Mouse (Mus musculus) kidney, adult 11 months (tissue): ENCODE measurements around the gene Acox1.
A peak's percentile ranks its signal among the peaks of the same experiment; 100 is the strongest.

Source experiments
- DNase-seq: peaks from one replicate; pipeline ENCODE4 v3.0.0; 2022

Acox1 gene

DNA sequence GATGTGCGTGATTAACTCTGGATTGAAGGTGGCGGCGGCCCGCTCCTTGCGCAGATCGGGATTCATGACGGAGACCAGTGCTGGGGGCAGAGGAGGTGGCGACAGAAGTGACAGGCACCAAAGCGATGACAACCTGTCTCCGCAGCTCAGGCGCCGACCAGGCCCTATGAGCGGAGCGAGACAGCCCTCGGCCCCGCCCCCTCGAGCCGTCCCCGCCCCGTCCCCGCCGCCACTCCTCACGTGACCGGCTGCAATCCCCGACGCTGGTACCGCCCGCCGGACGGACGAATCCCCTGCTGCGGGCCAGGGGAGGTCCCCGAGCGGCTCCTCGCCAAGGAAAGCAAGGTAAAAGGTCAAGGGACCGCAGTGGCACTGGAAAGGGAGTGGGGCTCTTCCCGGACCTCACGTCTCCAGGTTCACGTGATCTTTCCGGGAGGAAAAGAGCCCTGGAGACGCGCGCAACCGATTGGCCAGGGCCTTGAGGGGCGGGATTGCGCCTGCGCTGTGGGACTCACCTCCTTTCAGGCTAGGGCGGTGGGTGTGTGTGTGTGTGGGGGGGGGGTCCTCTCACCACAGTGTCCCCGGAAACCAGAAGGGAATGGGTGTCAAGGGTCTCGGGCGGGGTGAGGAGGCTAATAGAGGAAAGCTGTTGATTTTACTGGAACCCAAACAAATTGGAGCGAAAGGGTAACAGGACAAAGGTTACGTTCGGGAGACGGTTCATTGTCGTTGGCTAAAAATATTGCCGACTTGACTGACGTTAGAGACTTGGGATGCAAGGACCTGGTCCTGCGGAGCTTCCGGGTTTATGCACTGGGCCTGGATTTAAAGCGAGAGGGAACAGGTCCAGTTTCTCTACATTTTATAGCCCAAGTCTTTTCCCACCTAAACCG, at the start of gene Acox1, which contains the start of gene Ten1:
Gene Acox1 (minus strand): TSS at position 407 of the 893 bp plus-strand sequence.
Gene Ten1 (plus strand): TSS at position 217 of the 893 bp plus-strand sequence.
- peak; percentile 99 for DNase-seq

- DNase-seq: peak; percentile 63
Observed at GRCm38 (mm10) chr11:116247502-116248222, 48.8 kb upstream of the Acox1 start.

- DNase-seq: peak; percentile 78
Observed at GRCm38 (mm10) chr11:116245616-116246015, 46.8 kb upstream of the Acox1 start.

DNA sequence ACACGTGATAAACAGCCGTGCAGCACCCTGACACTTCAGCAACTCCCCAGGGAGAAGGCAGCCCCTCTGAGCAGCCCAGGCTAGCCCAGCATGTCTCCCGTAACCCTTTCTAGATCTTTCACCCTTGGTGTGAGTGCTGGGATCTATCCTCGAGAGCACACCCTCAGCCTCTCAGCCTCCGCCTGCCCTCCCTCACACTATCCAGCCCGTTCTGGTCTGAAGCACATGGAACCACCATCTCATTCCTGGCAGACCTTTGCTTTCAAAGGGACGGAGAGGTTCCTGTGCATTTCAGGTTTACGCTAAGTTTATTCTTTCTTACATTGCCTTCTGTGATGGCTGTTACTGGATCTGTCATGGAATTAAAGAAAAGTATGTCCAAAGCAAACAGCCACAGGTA, 45.7 kb upstream of the Acox1 start:
- DNase-seq: no peak

GRCm38 (mm10) chr11:116241744-116242235, 42.9 kb upstream of the Acox1 start:
- DNase-seq: peak; percentile 54

DNA sequence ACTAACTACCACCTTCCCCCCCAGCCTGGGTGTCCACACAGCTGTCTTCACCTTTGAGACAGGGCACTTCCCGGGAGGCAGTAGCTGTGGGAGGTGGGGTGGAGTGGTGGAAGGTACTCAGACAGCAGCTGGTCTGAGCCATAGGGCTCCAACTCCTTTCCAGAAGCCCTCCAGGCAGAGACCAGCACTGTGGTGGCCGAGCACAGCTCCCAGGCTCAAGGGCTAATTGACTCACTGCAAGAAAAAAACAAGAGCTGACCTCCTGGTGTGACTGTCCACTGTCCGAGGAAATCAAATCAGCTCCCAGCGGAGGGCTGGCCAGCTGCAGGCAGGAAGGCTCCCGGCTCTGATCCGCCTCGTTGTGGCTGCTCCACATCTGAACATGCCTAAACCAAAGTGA, 41.0 kb upstream of the Acox1 start:
- DNase-seq: no peak

GRCm38 (mm10) chr11:116237742-116238395, 39.0 kb upstream of the Acox1 start, which contains the start of gene Evpl:
Gene Evpl (minus strand): TSS chr11:116238077.
- DNase-seq: peak; percentile 98

- DNase-seq: no peak
Observed at GRCm38 (mm10) chr11:116234901-116235300, 36.1 kb upstream of the Acox1 start.

DNA sequence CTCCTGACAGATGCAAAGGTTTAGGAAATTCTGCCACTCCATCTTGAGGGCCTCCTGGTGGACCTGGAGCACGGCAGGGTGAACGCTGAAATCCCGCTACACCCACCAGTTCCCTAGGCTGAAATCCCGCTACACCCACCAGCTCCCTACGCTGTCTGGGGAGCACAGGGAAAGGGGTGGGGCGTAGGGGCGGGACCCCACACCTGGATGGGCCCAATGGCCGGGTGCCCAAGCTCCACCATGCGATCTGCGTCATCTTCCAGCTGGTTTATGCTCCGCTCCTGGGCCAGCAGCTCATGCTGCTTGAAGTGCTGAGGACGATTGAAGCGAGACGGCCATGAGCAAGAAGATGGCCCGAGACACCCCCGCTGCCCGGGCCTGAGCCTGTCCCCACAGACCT, 33.6 kb upstream of the Acox1 start:
- DNase-seq: no peak

DNA sequence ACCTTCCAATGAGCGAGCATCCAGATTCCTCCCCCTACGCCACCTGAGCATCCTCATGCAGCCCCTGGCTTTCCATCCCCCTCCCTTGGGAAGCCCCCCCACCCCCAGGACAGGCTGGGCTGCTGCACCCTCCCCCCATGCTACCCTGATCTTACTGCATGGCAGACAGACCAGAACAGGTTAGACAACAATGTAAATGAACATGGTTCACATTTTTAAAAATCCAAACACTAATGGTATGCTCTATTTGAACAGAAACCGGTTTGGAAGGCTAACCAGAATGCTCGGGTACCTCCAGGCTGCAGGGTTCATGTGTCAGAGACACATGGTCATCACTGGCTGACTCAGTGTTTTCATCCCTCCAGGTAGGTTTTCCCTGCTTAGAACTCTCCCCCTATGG, 29.9 kb upstream of the Acox1 start:
- DNase-seq: no peak

DNA sequence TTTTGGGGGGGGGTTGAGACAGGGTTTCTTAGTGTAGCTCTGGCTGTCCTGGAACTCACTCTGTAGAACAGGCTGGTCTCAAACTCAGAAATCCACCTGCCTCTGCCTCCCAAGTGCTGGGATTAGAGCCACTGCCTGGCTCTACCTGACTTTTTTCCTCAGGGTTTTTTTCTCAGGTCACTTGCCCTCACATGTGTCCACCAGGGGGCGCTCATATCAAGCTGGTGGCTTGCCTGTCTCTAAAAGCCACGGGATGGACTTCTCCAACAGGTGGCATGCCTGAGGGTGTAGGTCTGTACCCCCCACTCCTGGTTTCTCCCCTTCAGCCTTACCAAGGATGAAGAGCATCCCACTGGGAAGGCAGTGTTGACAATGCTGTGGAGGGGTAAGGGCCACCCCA, 27.6 kb upstream of the Acox1 start:
- peak; percentile 68 for DNase-seq

GRCm38 (mm10) chr11:116222740-116223059, 23.9 kb upstream of the Acox1 start:
- DNase-seq: no peak

GRCm38 (mm10) chr11:116221931-116222739, 23.3 kb upstream of the Acox1 start:
- no peak for DNase-seq

DNA sequence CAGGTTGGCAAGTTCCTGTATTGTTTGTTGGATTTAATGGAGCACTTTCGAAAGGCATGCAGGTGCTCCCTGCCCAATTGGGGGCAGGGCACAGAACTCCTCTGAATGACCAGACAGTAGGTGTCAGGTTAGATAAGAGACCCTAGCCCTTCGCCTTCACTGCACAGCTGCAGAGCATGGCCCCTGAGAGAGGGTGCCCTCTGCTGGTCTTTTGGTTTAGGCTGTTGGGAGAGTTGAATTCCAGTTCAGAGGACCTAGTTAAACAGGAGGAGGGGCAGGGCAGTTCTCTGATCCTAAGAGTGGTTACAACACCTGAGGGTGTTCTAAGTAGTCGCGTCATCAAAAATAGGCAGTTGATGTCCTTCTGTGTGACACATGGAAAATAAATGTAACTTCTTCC, 21.0 kb upstream of the Acox1 start:
- peak; percentile 65 for DNase-seq

DNA sequence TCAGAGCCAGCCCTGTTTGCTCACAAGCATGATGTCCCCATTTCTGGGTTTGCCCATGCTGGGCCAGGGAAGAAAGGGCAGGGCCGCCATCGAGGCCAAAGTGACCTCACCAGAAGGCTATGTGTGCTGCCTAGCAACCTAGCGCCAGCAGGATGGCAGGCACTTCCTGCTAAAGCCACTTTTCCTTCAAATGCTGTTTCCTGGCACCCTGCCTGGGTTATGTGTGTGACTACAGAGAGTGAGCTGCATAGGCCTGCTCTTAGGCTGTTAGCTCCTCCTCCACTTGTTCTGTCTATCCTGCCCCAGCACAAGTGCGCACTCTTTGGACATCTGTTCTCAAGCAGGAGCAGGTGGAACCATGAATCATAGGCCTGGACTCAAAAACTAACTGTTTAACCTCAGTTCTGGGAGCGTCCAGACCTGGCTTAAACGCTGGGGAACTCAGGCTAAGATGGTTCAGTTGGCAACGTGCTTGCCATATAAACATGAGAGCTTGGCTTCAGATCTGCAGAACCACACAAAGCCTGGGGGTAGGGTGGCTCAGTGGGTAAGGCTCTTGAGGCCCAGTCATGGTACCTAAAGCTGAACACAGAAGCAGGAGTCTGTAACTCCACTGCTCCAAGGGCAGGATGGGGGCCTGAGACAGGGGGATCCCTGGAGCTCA, 20.0 kb upstream of the Acox1 start:
- DNase-seq: peak; percentile 94

GRCm38 (mm10) chr11:116218263-116218662, 19.4 kb upstream of the Acox1 start:
- peak; percentile 76 for DNase-seq

GRCm38 (mm10) chr11:116216549-116216948, 17.7 kb upstream of the Acox1 start:
- no peak for DNase-seq

GRCm38 (mm10) chr11:116215991-116216390, 17.1 kb upstream of the Acox1 start:
- no peak for DNase-seq

DNA sequence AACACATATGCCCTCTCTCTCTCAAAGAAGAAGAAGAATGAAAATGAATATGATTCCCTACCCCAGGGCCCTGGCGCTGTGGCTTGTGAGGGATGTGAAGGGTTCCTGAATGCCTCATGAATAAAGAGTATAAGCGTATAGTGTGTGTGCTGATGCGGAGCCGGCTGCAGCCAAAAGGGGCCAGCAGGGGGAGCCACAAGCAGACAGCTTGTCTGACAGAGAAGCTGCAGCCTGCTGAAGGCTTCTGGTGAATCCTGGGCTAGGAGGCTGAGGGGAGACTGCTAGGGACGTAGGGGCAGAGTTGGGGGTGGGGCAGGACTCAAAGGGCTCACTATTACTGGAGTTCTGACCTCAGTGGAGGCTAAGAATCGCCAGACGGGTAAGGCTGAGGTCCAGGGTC, 16.3 kb upstream of the Acox1 start:
- DNase-seq: no peak

GRCm38 (mm10) chr11:116213877-116214510, 15.1 kb upstream of the Acox1 start:
- DNase-seq: no peak

- DNase-seq: no peak
Observed at GRCm38 (mm10) chr11:116212847-116213246, 14.0 kb upstream of the Acox1 start.
